Mouse (Mus musculus) urinary bladder, adult 18-20 months (tissue): ENCODE results near the gene Gm8024.
"Not testable (repeated sequence)": the region's sequence is repeated elsewhere in the genome, so short reads cannot be mapped to it uniquely, and the experiment has no call there.

ENCODE experiments used
- DNase-seq, 2 experiments: peaks; one replicate each; pipeline ENCODE4 v3.0.0; 2022; ENCODE audit warnings: low spot score in 2 of 2, mixed read lengths in 2 of 2

Gm8024 gene

DNA sequence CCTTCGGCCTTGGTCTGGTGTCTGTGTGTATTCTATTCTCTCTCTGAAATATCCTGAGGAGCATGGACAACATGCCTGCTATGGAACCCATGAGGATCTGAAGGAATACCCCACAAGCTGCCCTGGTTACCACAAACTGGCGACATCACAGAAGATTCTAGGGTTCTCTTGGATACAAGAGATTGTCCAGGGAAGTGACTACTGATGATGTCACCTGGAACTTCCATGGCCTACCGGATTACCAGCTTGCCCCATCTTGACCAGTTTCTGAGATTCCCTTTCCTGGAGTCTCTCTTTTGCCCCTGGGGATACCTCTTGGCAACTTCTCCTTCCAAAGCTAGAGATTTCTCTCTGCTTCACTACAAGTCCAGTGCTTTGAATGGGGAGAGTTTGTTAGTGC is at the start of gene Gm8024:
TSS of gene Gm8024 (minus strand) at position 101 of the 400 bp plus-strand sequence.
- not testable (repeated sequence) for DNase-seq

DNA sequence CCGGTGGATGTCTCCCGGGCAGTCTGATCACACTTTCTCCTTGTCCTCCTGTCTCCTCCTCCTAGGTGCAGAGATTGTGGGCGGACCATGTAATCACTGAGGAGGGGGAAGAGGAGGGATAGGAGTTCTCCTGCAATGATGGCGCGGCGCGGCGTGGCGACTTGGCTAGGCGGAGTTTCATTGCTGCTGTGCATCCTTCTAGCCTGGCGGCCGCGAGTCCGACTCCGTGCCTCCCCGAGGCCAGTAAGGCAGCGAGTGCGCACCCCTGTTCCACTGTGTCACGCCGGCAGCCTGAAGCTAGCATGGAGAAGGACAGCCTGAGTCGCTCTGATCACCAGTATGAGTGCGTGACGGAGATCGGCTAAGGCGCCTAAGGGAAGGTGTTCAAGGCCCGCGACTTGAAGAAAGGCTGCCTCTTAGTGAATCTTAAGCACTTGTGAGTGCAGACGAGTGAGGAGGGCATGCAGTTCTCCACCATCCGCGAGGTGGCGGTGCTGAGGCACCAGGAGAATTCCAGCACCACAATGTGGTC is 19.2 kb upstream of the Gm8024 start:
- DNase-seq: peak; percentile 2 to 32

DNA sequence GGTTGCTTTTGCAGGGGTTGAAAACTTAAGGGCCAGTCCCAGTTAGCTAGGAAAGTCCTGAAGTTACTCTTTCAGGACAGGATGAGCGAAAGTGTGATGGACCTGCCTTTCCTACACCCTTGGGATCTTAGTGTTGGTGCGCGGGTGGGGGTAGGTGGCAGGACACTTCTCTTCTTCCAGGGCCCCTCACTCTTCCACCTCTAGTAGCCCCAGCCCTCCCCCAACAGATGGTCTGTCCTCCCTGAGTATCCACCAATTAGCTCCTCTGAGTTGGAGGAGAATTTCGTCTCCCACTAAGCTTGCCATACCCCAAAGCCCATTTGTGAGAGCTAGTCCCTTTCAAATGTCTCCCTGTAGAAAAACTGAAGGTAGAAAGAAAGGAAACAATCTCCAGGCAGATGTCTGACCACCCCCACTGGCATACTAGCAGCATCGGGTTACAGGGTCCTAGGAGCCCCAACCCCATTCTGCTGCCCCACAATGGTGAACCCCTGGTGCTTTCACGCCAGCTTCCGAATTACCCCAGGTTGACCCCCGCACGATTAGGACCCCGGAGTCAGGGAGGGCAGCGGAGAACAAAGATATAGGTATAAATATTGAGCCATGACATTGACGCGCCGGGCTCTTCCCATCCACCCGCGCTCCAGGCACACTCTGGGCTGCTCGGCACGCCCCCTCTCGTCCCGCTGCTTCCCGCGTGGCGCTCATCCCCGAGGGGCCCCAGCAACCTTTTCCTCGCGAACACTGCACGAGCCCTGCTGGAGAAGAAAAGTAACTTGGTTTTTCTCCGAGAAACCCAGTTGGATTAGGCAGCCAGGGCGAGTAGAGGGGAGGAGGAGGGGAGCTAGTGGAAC is 18.5 kb upstream of the Gm8024 start:
- DNase-seq: not testable (repeated sequence)

DNA sequence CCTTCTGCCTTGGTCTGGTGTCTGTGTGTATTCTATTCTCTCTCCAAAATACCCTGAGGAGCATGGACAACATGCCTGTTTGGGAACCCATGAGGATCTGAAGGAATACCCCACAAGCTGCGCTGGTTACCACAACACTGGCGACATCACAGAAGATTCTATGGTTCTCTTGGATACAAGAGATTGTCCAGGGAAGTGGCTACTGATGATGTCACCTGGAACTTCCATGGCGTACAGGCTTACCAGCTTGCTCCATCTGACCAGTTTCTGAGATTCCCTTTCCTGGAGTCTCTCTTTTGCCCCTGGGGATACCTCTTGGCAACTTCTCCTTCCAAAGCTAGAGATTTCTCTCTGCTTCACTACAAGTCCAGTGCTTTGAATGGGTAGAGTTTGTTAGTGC is 21.8 kb downstream of the Gm8024 start, which contains the start of gene Gm8020:
TSS of gene Gm8020 (minus strand) at position 101 of the 400 bp plus-strand sequence.
- DNase-seq: not testable (repeated sequence)
